Mouse (Mus musculus): ENCODE measurements around the gene Krt86. TPM values are rescaled to one million over a fixed set of nuclear protein-coding genes. Genes with fewer than 3 reads are reported as not detected.

The Krt86 gene
- not detected in 2 replicates for polyA plus RNA-seq (2015; fragmentation: Nextera tagmentation; extraction: Ambion mirVana)

- Histone ChIP-seq H3K27me3 (replicated peaks; ENCODE audit: control insufficient read depth, insufficient read depth, low read length) (no peaks in the 10 kb centered on the region), H3K9me3 (ENCODE audit: control insufficient read depth, low read length) (no peaks in the 10 kb centered on the region), H3K27ac (ENCODE audit: low read length) (no peak within 1 kb of the TSS), H3K9ac (ENCODE audit: low read depth, low read length) (no peak within 1 kb of the TSS), H3K36me3 (ENCODE audit: control insufficient read depth, insufficient read depth, low read length) (no peaks in the 10 kb centered on the region), H3K4me3 (ENCODE audit: low read length) (no peak within 1 kb of the TSS), H3K4me1 (ENCODE audit: control insufficient read depth, insufficient read depth, low read length) (no peaks in the 10 kb centered on the region), H3K4me2 (ENCODE audit: low read depth, low read length) (no peak within 1 kb of the TSS)
- WGBS: 24% methylated on average over 10 of the region's 10 CpGs
- peak; percentile 38 for ATAC-seq
Measured at GRCm38 (mm10) chr15:101472952-101473528, at the start of gene Krt86. Gene Krt86 (plus strand): TSS chr15:101473478.

GRCm38 (mm10) chr15:101424914-101425313, 48.4 kb upstream of the Krt86 start:
- no peak overlapping the region for H3K4me3 ChIP-seq (ENCODE audit: low read length)
- H3K4me2 ChIP-seq (ENCODE audit: low read depth, low read length): no peak overlapping the region
- H3K27me3 ChIP-seq (replicated peaks; ENCODE audit: control insufficient read depth, insufficient read depth, low read length): no peaks in the 10 kb centered on the region
- H3K4me1 ChIP-seq (ENCODE audit: control insufficient read depth, insufficient read depth, low read length): peaks cover 4% of the 10 kb centered on the region; the same call in 1 of the 2 replicates
- no peak overlapping the region for H3K9ac ChIP-seq (ENCODE audit: low read depth, low read length)
- no peak overlapping the region for H3K27ac ChIP-seq (ENCODE audit: low read length)
- peak; percentile 63; the same call in 1 of the 2 replicates for ATAC-seq
- no peaks in the 10 kb centered on the region for H3K9me3 ChIP-seq (ENCODE audit: control insufficient read depth, low read length)
- WGBS: 19% methylated on average over 5 of the region's 5 CpGs
- no peaks in the 10 kb centered on the region for H3K36me3 ChIP-seq (ENCODE audit: control insufficient read depth, insufficient read depth, low read length)

- Histone ChIP-seq H3K27ac (ENCODE audit: low read length) (no peak overlapping the region), H3K4me2 (ENCODE audit: low read depth, low read length) (no peak overlapping the region), H3K36me3 (ENCODE audit: control insufficient read depth, insufficient read depth, low read length) (no peaks in the 10 kb centered on the region), H3K9me3 (ENCODE audit: control insufficient read depth, low read length) (no peaks in the 10 kb centered on the region), H3K27me3 (replicated peaks; ENCODE audit: control insufficient read depth, insufficient read depth, low read length) (peaks cover 17% of the 10 kb centered on the region), H3K4me3 (ENCODE audit: low read length) (no peak overlapping the region), H3K9ac (ENCODE audit: low read depth, low read length) (no peak overlapping the region), H3K4me1 (ENCODE audit: control insufficient read depth, insufficient read depth, low read length) (peaks cover 5% of the 10 kb centered on the region)
- WGBS: 82% methylated on average over 7 of the region's 7 CpGs
- peak; percentile 50; the same call in 1 of the 2 replicates for ATAC-seq
Measured at GRCm38 (mm10) chr15:101436611-101437010, 36.7 kb upstream of the Krt86 start.

GRCm38 (mm10) chr15:101438555-101438954, 34.7 kb upstream of the Krt86 start, which contains the start of gene Krt87:
Gene Krt87 (minus strand): TSS chr15:101438804.
- peaks cover 5% of the 10 kb centered on the region for H3K4me1 ChIP-seq (ENCODE audit: control insufficient read depth, insufficient read depth, low read length)
- no peaks in the 10 kb centered on the region for H3K36me3 ChIP-seq (ENCODE audit: control insufficient read depth, insufficient read depth, low read length)
- H3K4me3 ChIP-seq (ENCODE audit: low read length): peak within 1 kb of the TSS; percentile 29
- H3K27ac ChIP-seq (ENCODE audit: low read length): no peak within 1 kb of the TSS
- H3K4me2 ChIP-seq (ENCODE audit: low read depth, low read length): peak within 1 kb of the TSS; percentile 43
- H3K9ac ChIP-seq (ENCODE audit: low read depth, low read length): peak within 1 kb of the TSS; percentile 37; the same call in 1 of the 2 replicates
- peaks cover 17% of the 10 kb centered on the region for H3K27me3 ChIP-seq (replicated peaks; ENCODE audit: control insufficient read depth, insufficient read depth, low read length)
- H3K9me3 ChIP-seq (ENCODE audit: control insufficient read depth, low read length): no peaks in the 10 kb centered on the region
- no peak; the same call in 1 of the 2 replicates for ATAC-seq
- WGBS: 1% methylated on average over 34 of the region's 34 CpGs

- H3K27ac ChIP-seq (ENCODE audit: low read length): no peak overlapping the region
- H3K4me3 ChIP-seq (ENCODE audit: low read length): no peak overlapping the region
- no peak overlapping the region for H3K4me2 ChIP-seq (ENCODE audit: low read depth, low read length)
- WGBS: 74% methylated on average over 4 of the region's 4 CpGs
- H3K4me1 ChIP-seq (ENCODE audit: control insufficient read depth, insufficient read depth, low read length): peaks cover 5% of the 10 kb centered on the region
- ATAC-seq: no peak
- no peaks in the 10 kb centered on the region for H3K9me3 ChIP-seq (ENCODE audit: control insufficient read depth, low read length)
- no peak overlapping the region for H3K9ac ChIP-seq (ENCODE audit: low read depth, low read length)
- peaks cover 17% of the 10 kb centered on the region for H3K27me3 ChIP-seq (replicated peaks; ENCODE audit: control insufficient read depth, insufficient read depth, low read length)
- no peaks in the 10 kb centered on the region for H3K36me3 ChIP-seq (ENCODE audit: control insufficient read depth, insufficient read depth, low read length)
Measured at GRCm38 (mm10) chr15:101440837-101441236, 32.4 kb upstream of the Krt86 start.

- WGBS: 75% methylated on average over 11 of the region's 11 CpGs
- Histone ChIP-seq H3K27ac (ENCODE audit: low read length) (no peak overlapping the region), H3K9ac (ENCODE audit: low read depth, low read length) (no peak overlapping the region), H3K9me3 (ENCODE audit: control insufficient read depth, low read length) (no peaks in the 10 kb centered on the region), H3K4me1 (ENCODE audit: control insufficient read depth, insufficient read depth, low read length) (no peaks in the 10 kb centered on the region), H3K27me3 (replicated peaks; ENCODE audit: control insufficient read depth, insufficient read depth, low read length) (no peaks in the 10 kb centered on the region), H3K4me2 (ENCODE audit: low read depth, low read length) (no peak overlapping the region), H3K36me3 (ENCODE audit: control insufficient read depth, insufficient read depth, low read length) (no peaks in the 10 kb centered on the region), H3K4me3 (ENCODE audit: low read length) (no peak overlapping the region)
- no peak for ATAC-seq
Measured at GRCm38 (mm10) chr15:101446572-101446971, 26.7 kb upstream of the Krt86 start.

GRCm38 (mm10) chr15:101447444-101447843, 25.8 kb upstream of the Krt86 start, which contains the start of gene Krt88:
Gene Krt88 (plus strand): TSS chr15:101447744.
- no peak for ATAC-seq
- Histone ChIP-seq H3K4me2 (ENCODE audit: low read depth, low read length) (no peak within 1 kb of the TSS), H3K9me3 (ENCODE audit: control insufficient read depth, low read length) (no peaks in the 10 kb centered on the region), H3K9ac (ENCODE audit: low read depth, low read length) (no peak within 1 kb of the TSS), H3K27me3 (replicated peaks; ENCODE audit: control insufficient read depth, insufficient read depth, low read length) (no peaks in the 10 kb centered on the region), H3K4me3 (ENCODE audit: low read length) (no peak within 1 kb of the TSS), H3K4me1 (ENCODE audit: control insufficient read depth, insufficient read depth, low read length) (no peaks in the 10 kb centered on the region), H3K27ac (ENCODE audit: low read length) (no peak within 1 kb of the TSS), H3K36me3 (ENCODE audit: control insufficient read depth, insufficient read depth, low read length) (no peaks in the 10 kb centered on the region)
- 77% methylated on average over 2 of the region's 2 CpGs for WGBS

GRCm38 (mm10) chr15:101453093-101453736, 20.1 kb upstream of the Krt86 start:
- Histone ChIP-seq H3K27me3 (replicated peaks; ENCODE audit: control insufficient read depth, insufficient read depth, low read length) (no peaks in the 10 kb centered on the region), H3K27ac (ENCODE audit: low read length) (no peak overlapping the region), H3K36me3 (ENCODE audit: control insufficient read depth, insufficient read depth, low read length) (no peaks in the 10 kb centered on the region), H3K4me3 (ENCODE audit: low read length) (no peak overlapping the region), H3K4me1 (ENCODE audit: control insufficient read depth, insufficient read depth, low read length) (no peaks in the 10 kb centered on the region), H3K9me3 (ENCODE audit: control insufficient read depth, low read length) (0 out of 2 replicates have a peak, but pooled peaks cover 2% of the 10 kb centered on the region), H3K4me2 (ENCODE audit: low read depth, low read length) (peak overlapping the region; percentile 37; the same call in 1 of the 2 replicates), H3K9ac (ENCODE audit: low read depth, low read length) (no peak overlapping the region)
- ATAC-seq: peak; percentile 88
- 7% methylated on average over 13 of the region's 13 CpGs for WGBS

- 0 out of 2 replicates have a peak, but pooled peaks cover 2% of the 10 kb centered on the region for H3K9me3 ChIP-seq (ENCODE audit: control insufficient read depth, low read length)
- whole genome bisulfite sequencing: 72% methylated on average over 8 of the region's 8 CpGs
- H3K27me3 ChIP-seq (replicated peaks; ENCODE audit: control insufficient read depth, insufficient read depth, low read length): no peaks in the 10 kb centered on the region
- no peak overlapping the region for H3K4me3 ChIP-seq (ENCODE audit: low read length)
- no peak for ATAC-seq
- H3K27ac ChIP-seq (ENCODE audit: low read length): no peak overlapping the region
- H3K4me1 ChIP-seq (ENCODE audit: control insufficient read depth, insufficient read depth, low read length): no peaks in the 10 kb centered on the region
- H3K36me3 ChIP-seq (ENCODE audit: control insufficient read depth, insufficient read depth, low read length): no peaks in the 10 kb centered on the region
- no peak overlapping the region for H3K4me2 ChIP-seq (ENCODE audit: low read depth, low read length)
- H3K9ac ChIP-seq (ENCODE audit: low read depth, low read length): no peak overlapping the region
Measured at GRCm38 (mm10) chr15:101454774-101455173, 18.5 kb upstream of the Krt86 start.

Measured in intestine, embryonic 16.5 days (tissue).